In the genomic region with DNA sequence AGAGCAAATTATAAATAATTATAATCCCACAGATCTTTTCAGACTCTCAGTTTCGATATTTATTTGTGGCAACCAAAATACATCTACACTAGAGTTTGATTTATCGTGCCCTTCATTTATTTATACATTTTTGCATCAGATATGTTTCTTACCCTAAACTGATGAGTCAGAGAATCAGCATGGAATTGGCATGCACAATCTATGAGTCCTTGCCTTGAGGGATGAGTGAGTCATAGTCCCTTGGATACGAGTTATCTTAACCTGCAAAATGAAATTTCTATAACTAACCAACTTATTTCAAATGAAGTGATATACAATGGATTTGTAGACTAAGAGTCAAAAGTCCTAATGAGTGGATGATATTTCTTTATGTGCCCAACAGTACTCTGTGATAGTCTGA, we compare ENCODE assay signal across 19 mouse cellular contexts.
"Had no signal": no experiment of that assay in that cellular context is flagged by ENCODE, and none has a peak within 500 bp of the region (broad histone marks: within the 10 kb centered on the region; RNA-seq: fewer than 3 reads in every experiment).

No protein-coding gene starts in this region.

- H3K36me3 ChIP-seq: lung, embryonic 15.5 days; midbrain, embryonic 13.5 days; midbrain, embryonic 15.5 days; neural tube, embryonic 13.5 days; stomach, embryonic 15.5 days had no signal

- H3K9me3 ChIP-seq: lung, embryonic 15.5 days; megakaryocyte, embryonic 14.5 days; midbrain, embryonic 13.5 days; midbrain, embryonic 15.5 days; neural tube, embryonic 13.5 days; stomach, embryonic 15.5 days had no signal

- H3K27me3 ChIP-seq: lung, embryonic 15.5 days; megakaryocyte, embryonic 14.5 days; midbrain, embryonic 13.5 days; midbrain, embryonic 15.5 days; neural tube, embryonic 13.5 days; stomach, embryonic 15.5 days had no signal

- H3K4me2 ChIP-seq: lung, embryonic 15.5 days; midbrain, embryonic 11.5 days; midbrain, embryonic 13.5 days; midbrain, embryonic 15.5 days; neural tube, embryonic 13.5 days; stomach, embryonic 15.5 days had no signal

- H3K4me3 ChIP-seq: lung, embryonic 15.5 days; megakaryocyte, embryonic 14.5 days; midbrain, embryonic 13.5 days; midbrain, embryonic 15.5 days; myocyte; neural tube, embryonic 13.5 days; stomach, embryonic 15.5 days had no signal

- H3K4me1 ChIP-seq: lung, embryonic 15.5 days; megakaryocyte, embryonic 14.5 days; midbrain, embryonic 13.5 days; midbrain, embryonic 15.5 days; neural tube, embryonic 13.5 days; stomach, embryonic 15.5 days had no signal

- DNase-seq: liver, postnatal 0 days; lung, adult 2 months; lung, postnatal 14 days; lung, postnatal 36 days; right cerebral cortex, postnatal 14 days; thymus, adult 18-20 months; thymus, postnatal 14 days; thymus, postnatal 36 days had no signal

- H3K9ac ChIP-seq: liver, postnatal 0 days; lung, embryonic 15.5 days; midbrain, embryonic 13.5 days; midbrain, embryonic 15.5 days; neural tube, embryonic 13.5 days; stomach, embryonic 15.5 days had no signal

- ATAC-seq: liver, postnatal 0 days; lung, postnatal 0 days; midbrain, embryonic 13.5 days; midbrain, embryonic 15.5 days had no signal

- H3K27ac ChIP-seq: lung, embryonic 15.5 days; macrophage; midbrain, embryonic 13.5 days; midbrain, embryonic 15.5 days; neural tube, embryonic 13.5 days; stomach, embryonic 15.5 days; stomach, postnatal 0 days had no signal
